33 mouse cellular contexts compared by ENCODE assay signal in genomic region chr17:35593786-35594185, GRCm38 (mm10). TPM values are rescaled to one million over a fixed set of nuclear protein-coding genes. Genes with fewer than 3 reads are reported as not detected.
"Had no signal": no experiment of that assay in that cellular context is flagged by ENCODE, and none has a peak within 500 bp of the region (broad histone marks: within the 10 kb centered on the region; RNA-seq: fewer than 3 reads in every experiment).

No protein-coding gene starts in this region.

- H3K27ac ChIP-seq: kidney, postnatal 0 days; layer of hippocampus, adult 2 months; limb, embryonic 10.5 days; limb, embryonic 13.5 days; liver, embryonic 12.5 days; liver, embryonic 15.5 days; lung, embryonic 15.5 days; midbrain, embryonic 10.5 days; midbrain, embryonic 13.5 days; stomach, embryonic 15.5 days had no signal

- DNase-seq: kidney, postnatal 25 days; layer of hippocampus, adult 9-11 months; liver; lung, adult 18-20 months; lung, postnatal 10 days; lung, postnatal 36 days; right cerebral cortex, postnatal 25 days; spleen, adult 18-20 months; thymus, adult 18-20 months; thymus, postnatal 36 days had no signal

- ATAC-seq: liver, embryonic 12.5 days; midbrain, embryonic 13.5 days; midbrain, embryonic 16.5 days had no signal

- H3K27me3 ChIP-seq: lung, embryonic 15.5 days; midbrain, embryonic 13.5 days; stomach, embryonic 15.5 days had no signal

- H3K9me3 ChIP-seq: limb, embryonic 10.5 days; limb, embryonic 13.5 days; lung, embryonic 15.5 days; midbrain, embryonic 13.5 days; stomach, embryonic 15.5 days had no signal

- H3K4me1 ChIP-seq: liver, embryonic 12.5 days; liver, embryonic 15.5 days; lung, embryonic 15.5 days; midbrain, embryonic 10.5 days; stomach, embryonic 15.5 days had no signal

- H3K36me3 ChIP-seq: limb, embryonic 10.5 days; limb, embryonic 13.5 days; liver, embryonic 12.5 days; liver, embryonic 15.5 days; lung, embryonic 15.5 days; midbrain, embryonic 10.5 days; midbrain, embryonic 13.5 days; stomach, embryonic 15.5 days had no signal

- H3K4me3 ChIP-seq: layer of hippocampus, adult 2 months; limb, embryonic 10.5 days; limb, embryonic 13.5 days; liver, embryonic 12.5 days; liver, embryonic 15.5 days; lung, embryonic 15.5 days; megakaryocyte, embryonic 14.5 days; midbrain, embryonic 10.5 days; midbrain, embryonic 13.5 days; myocyte; stomach, embryonic 15.5 days had no signal

- H3K9ac ChIP-seq: limb, embryonic 13.5 days; liver, embryonic 12.5 days; liver, embryonic 15.5 days; lung, embryonic 15.5 days; midbrain, embryonic 13.5 days; stomach, embryonic 15.5 days had no signal

- H3K4me2 ChIP-seq: limb, embryonic 13.5 days; liver, embryonic 12.5 days; liver, embryonic 15.5 days; lung, embryonic 15.5 days; midbrain, embryonic 13.5 days; stomach, embryonic 15.5 days had no signal

RNA-seq across cellular contexts. Expression of gene Sfta2, which starts 7.6 kb away (rescaled TPM):
- total RNA-seq: layer of hippocampus, adult 2 months; layer of hippocampus, postnatal 25 days; left cerebral cortex, adult 18-20 months; left cerebral cortex, postnatal 25 days; monocyte, adult 5-6 weeks had no signal
- polyA plus RNA-seq: large intestine, adult 2 months; limb, embryonic 10.5 days; limb, embryonic 13.5 days; liver, embryonic 12.5 days; liver, embryonic 15.5 days; midbrain, embryonic 10.5 days; midbrain, embryonic 13.5 days; midbrain, embryonic 16.5 days; myocyte; neural tube, embryonic 11.5 days; neural tube, embryonic 14.5 days; testis, adult 2 months; urinary bladder, adult 2 months had no signal

RNA-seq across cellular contexts. Expression of gene 2300002M23Rik, which starts 26.5 kb away (rescaled TPM):
- total RNA-seq: layer of hippocampus, adult 2 months; layer of hippocampus, postnatal 25 days; left cerebral cortex, adult 18-20 months; left cerebral cortex, postnatal 25 days; monocyte, adult 5-6 weeks had no signal
- polyA plus RNA-seq: kidney, embryonic 14.5 days; kidney, postnatal 0 days; large intestine, adult 2 months; limb, embryonic 10.5 days; limb, embryonic 13.5 days; liver, embryonic 12.5 days; liver, embryonic 15.5 days; midbrain, embryonic 10.5 days; midbrain, embryonic 13.5 days; midbrain, embryonic 16.5 days; myocyte; neural tube, embryonic 11.5 days; neural tube, embryonic 14.5 days; testis, adult 2 months; urinary bladder, adult 2 months had no signal

RNA-seq across cellular contexts. Expression of gene Gm9573, which starts 32.7 kb away (rescaled TPM):
- total RNA-seq: layer of hippocampus, adult 2 months; layer of hippocampus, postnatal 25 days; left cerebral cortex, adult 18-20 months; left cerebral cortex, postnatal 25 days; monocyte, adult 5-6 weeks had no signal
- polyA plus RNA-seq: kidney, embryonic 14.5 days; kidney, postnatal 0 days; large intestine, adult 2 months; limb, embryonic 10.5 days; limb, embryonic 13.5 days; liver, embryonic 12.5 days; liver, embryonic 15.5 days; lung, embryonic 15.5 days; midbrain, embryonic 10.5 days; midbrain, embryonic 13.5 days; midbrain, embryonic 16.5 days; myocyte; neural tube, embryonic 11.5 days; neural tube, embryonic 14.5 days; testis, adult 2 months; urinary bladder, adult 2 months had no signal

RNA-seq across cellular contexts. Expression of gene Cdsn, which starts 41.9 kb away (rescaled TPM):
- total RNA-seq: monocyte, adult 5-6 weeks had no signal
- polyA plus RNA-seq: kidney, embryonic 14.5 days; limb, embryonic 10.5 days; liver, embryonic 12.5 days; lung, embryonic 15.5 days had no signal

RNA-seq across cellular contexts. Expression of gene Mucl3, which starts 49.7 kb away (rescaled TPM):
- total RNA-seq: layer of hippocampus, adult 2 months; layer of hippocampus, postnatal 25 days; left cerebral cortex, adult 18-20 months; left cerebral cortex, postnatal 25 days; monocyte, adult 5-6 weeks had no signal
- polyA plus RNA-seq: midbrain, embryonic 13.5 days; neural tube, embryonic 11.5 days; neural tube, embryonic 14.5 days had no signal
